Mouse (Mus musculus) MEL (cell line): ENCODE results near the gene Sub1.

Experiments
- CHD2 ChIP-seq: IDR thresholded peaks from 2 replicates; pipeline ENCODE4 v1.6.1; 2011; ENCODE audit warnings: low read length, improper control_type of control experiment
- CTCF ChIP-seq, 3 experiments: IDR thresholded peaks in 2 of 3; conservative IDR thresholded peaks in 1 of 3; 2 replicates each; pipeline ENCODE4 v1.5.1; 2011 to 2012; ENCODE audit warnings: low read length in 3 of 3, low read depth in 2 of 3, mild to moderate bottlenecking in 2 of 3, improper control_type of control experiment in 1 of 3, inconsistent platforms in 1 of 3, mixed read lengths in 1 of 3, moderate library complexity in 1 of 3; ENCODE audit not compliant: control insufficient read depth in 1 of 3, insufficient read depth in 1 of 3, poor library complexity in 1 of 3, severe bottlenecking in 1 of 3
- E2F4 ChIP-seq: IDR thresholded peaks from 2 replicates; pipeline ENCODE4 v1.6.1; 2011; ENCODE audit warnings: low read depth, low read length, improper control_type of control experiment, borderline replicate concordance
- EP300 ChIP-seq, 2 experiments: IDR thresholded peaks; 2 replicates each; pipeline ENCODE4 v1.6.1; 2011; ENCODE audit warnings: improper control_type of control experiment in 2 of 2, low read length in 2 of 2, low read depth in 1 of 2, mild to moderate bottlenecking in 1 of 2
- GATA1 ChIP-seq: IDR thresholded peaks from 2 replicates; pipeline ENCODE4 v1.6.1; 2011; ENCODE audit warnings: low read depth, low read length, improper control_type of control experiment
- MAX ChIP-seq: IDR thresholded peaks from 2 replicates; pipeline ENCODE4 v1.6.1; 2011; ENCODE audit warnings: low read length, improper control_type of control experiment
- MEF2A ChIP-seq: IDR thresholded peaks from 2 replicates; pipeline ENCODE4 v1.6.1; 2014; ENCODE audit warnings: low read depth, mild to moderate bottlenecking, inconsistent platforms, low read length, improper control_type of control experiment; ENCODE audit not compliant: poor library complexity, insufficient replicate concordance, severe bottlenecking; ENCODE audit errors: extremely low read depth
- POLR2A ChIP-seq, 2 experiments: IDR thresholded peaks; 2 replicates each; pipeline ENCODE4 v1.6.1; 2011 to 2012; ENCODE audit warnings: low read length in 2 of 2, mild to moderate bottlenecking in 2 of 2, control low read depth in 1 of 2, improper control_type of control experiment in 1 of 2, low read depth in 1 of 2, moderate library complexity in 1 of 2; ENCODE audit not compliant: control insufficient read depth in 1 of 2, insufficient read depth in 1 of 2, poor library complexity in 1 of 2
- SIN3A ChIP-seq: IDR thresholded peaks from 2 replicates; pipeline ENCODE4 v1.6.1; 2012; ENCODE audit warnings: low read length, improper control_type of control experiment, inconsistent platforms
- SMC3 ChIP-seq: IDR thresholded peaks from 2 replicates; pipeline ENCODE4 v1.6.1; 2011; ENCODE audit warnings: low read depth, low read length, improper control_type of control experiment
- TAL1 ChIP-seq: IDR thresholded peaks from 2 replicates; pipeline ENCODE4 v1.6.1; 2012; ENCODE audit warnings: mild to moderate bottlenecking, inconsistent platforms, low read length, moderate library complexity, mixed read lengths
- UBTF ChIP-seq: IDR thresholded peaks from 2 replicates; pipeline ENCODE4 v1.6.1; 2012; ENCODE audit warnings: low read depth, mild to moderate bottlenecking, inconsistent platforms, low read length, improper control_type of control experiment, moderate library complexity, borderline replicate concordance; ENCODE audit not compliant: insufficient read depth
- ZNF384 ChIP-seq: IDR thresholded peaks from 2 replicates; pipeline ENCODE4 v1.6.1; 2012; ENCODE audit warnings: low read depth, mild to moderate bottlenecking, inconsistent platforms, low read length, improper control_type of control experiment

DNA sequence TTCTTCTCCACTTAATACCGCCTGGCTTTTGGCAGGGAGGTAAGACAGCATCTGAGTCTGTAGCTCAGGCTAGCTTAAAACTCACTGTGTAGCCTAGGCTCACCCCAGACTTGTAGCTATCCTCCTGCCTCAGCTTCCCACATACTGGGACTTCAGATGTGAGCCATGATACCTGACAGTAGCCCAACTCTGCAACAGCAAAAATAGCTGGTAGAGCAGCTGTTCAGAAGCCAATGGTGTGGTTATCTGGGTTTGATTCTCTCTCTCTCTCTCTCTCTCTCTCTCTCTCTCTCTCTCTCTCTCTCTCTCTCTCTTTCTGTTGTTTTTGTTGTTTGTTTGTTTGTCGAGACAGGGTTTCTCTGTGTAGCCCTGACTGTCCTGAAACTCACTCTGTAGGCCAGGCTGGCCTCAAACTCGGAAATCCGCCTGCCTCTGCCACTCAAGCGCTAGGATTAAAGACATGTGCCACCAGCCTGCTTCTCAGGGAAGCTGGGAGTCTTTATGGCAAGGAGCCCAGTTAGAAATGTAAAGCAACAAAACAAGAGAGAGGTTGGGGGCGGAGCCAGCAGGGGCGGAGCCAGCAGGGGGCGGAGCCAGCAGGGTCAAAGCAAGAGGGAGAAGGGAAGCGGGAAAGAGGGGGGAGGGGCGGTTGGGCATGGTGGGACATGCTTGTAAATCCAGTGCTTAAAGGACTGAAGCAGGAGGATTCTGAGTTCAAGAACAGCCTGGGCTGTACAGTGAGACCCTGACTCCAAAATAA, 41.3 kb upstream of the Sub1 start:
- TF ChIP-seq E2F4 (peak; percentile 28; the same call in 1 of the 2 replicates), ZNF384 (no peak), CTCF (IDR thresholded peaks at IDR 0.05 in 2 of 3, conservative IDR thresholded peaks at IDR 0.05 in 1 of 3; ENCODE audit: control insufficient read depth in 1 of 3, insufficient read depth in 1 of 3, low read depth in 2 of 3, low read length in 3 of 3, poor library complexity in 1 of 3, severe bottlenecking in 1 of 3) (no peak), POLR2A (IDR thresholded peaks at IDR 0.05; ENCODE audit: control insufficient read depth in 1 of 2, insufficient read depth in 1 of 2, low read depth in 1 of 2, low read length in 2 of 2, poor library complexity in 1 of 2) (peak; percentile 27 to 56; a peak in 2 of 4 replicates), EP300 (IDR thresholded peaks at IDR 0.05; ENCODE audit: low read depth in 1 of 2, low read length in 2 of 2) (peak in 1 of 2 experiments; percentile 9; a peak in 1 of 4 replicates), UBTF (no peak), MEF2A (peak; percentile 23; the same call in 1 of the 2 replicates), CHD2 (peak; percentile 53), SMC3 (no peak), MAX (peak; percentile 70), GATA1 (no peak), TAL1 (no peak), SIN3A (peak; percentile 64; the same call in 1 of the 2 replicates)
